Mouse (Mus musculus) testis, adult 10 weeks (tissue): ENCODE measurements around the gene Ddah2. TPM values are rescaled to one million over a fixed set of nuclear protein-coding genes. Genes with fewer than 3 reads are reported as not detected.

Experiments used
- polyA plus RNA-seq: library from polyadenylated mRNA; stranded (reverse); fragments of 350-450 nt; fragmentation: Illumina TruSeq; extraction: RNeasy Lipid Tissue Mini Kit (QIAGEN cat#74804); gene quantifications from one replicate; pipeline ENCODE4 v1.2.3, GENCODE M21; 2014; ENCODE audit warnings: low read depth, low replicate concordance

Gene Ddah2
- polyA plus RNA-seq = 0.56 TPM

GRCm38 (mm10) chr17:35058911-35059892 lies at the start of gene Ddah2:
TSS of gene Ddah2 (plus strand) at chr17:35059035.

GRCm38 (mm10) chr17:35016376-35016775 lies 42.5 kb upstream of the Ddah2 start, which contains the start of gene Vwa7:
TSS of gene Vwa7 (plus strand) at chr17:35016579.

GRCm38 (mm10) chr17:35027277-35028068 lies 31.4 kb upstream of the Ddah2 start, which contains the start of gene Sapcd1:
TSS of gene Sapcd1 (minus strand) at chr17:35028016.

DNA sequence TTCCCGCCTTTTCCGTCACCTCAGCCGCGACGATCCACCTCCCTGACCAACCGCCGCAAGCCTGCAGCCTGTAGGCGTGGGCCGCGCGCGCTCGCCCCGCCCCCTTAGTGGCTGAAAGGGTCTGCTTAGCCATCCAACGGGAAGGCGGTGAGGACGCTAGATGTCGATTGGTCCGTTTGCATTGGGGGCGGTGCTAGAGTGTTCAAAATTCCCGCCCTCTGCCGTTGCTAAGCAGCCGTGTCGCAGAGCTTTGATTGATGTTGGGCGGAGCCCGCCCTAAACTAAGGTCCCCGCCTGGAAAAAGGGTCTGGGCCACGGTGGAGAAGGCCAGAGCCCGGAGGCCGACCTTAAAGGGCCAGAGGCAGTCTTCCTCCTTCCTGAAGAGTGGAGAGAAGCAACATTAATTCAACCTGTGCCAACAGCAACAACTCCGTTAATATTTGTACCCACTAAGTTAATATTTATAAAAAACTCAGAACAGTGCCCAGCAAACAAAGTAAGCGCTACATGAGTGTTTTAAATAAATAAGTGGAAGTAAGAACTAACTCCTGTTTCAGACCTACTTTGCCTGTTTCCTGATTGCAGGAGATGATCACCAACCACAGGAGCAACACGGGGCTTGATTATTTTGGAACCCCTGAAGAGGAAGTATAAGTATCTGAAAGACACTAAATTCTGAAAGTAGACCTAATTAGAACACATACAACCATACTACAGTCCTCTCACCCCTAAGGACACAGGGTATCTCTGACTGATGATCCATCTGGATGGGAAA lies 12.0 kb upstream of the Ddah2 start, which contains the start of gene Msh5:
Msh5 (minus strand) TSS at position 65 of the 775 bp plus-strand sequence.

GRCm38 (mm10) chr17:35049561-35050016 lies 9.2 kb upstream of the Ddah2 start, which contains the start of gene Clic1:
TSS of gene Clic1 (plus strand) at chr17:35049966.

GRCm38 (mm10) chr17:35064951-35065947 lies 6.4 kb downstream of the Ddah2 start, which contains the start of gene Ly6g6c:
TSS of gene Ly6g6c (plus strand) at chr17:35065388.

GRCm38 (mm10) chr17:35066084-35066483 lies 7.2 kb downstream of the Ddah2 start, which contains the start of gene Mpig6b:
TSS of gene Mpig6b (minus strand) at chr17:35066184.

DNA sequence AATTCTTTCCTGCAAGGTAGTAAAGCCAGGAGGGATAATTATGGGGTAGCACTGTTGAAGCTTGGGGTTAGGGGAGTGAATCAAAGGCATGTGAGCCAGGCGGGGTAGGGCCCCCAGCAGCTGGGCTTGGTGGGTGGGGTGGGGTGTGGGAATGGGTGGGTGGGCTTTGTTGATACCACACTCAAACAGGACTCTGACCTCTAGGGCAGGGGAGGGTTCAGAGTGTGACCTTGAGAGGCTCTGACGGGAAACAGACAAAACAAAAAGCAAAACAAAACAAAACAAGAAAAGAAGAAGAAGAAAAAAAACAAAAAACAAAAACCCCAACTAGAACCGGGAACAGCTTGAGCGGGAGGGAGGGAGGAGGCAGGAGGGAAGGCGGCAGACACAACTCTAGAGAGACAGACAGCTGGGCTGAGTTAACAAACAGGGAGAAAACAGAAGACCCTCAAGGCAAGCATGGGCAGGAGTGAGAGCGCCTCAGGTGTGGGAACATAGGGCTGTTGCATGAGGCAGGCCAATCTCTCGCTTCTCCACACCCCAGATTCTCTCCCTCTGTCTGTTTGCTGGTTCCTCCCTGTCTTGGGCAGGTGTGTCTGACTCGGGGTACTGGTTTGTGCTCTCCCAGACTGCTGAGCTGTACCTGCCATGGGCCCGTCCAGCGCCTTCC lies 17.8 kb downstream of the Ddah2 start, which contains the start of gene Ly6g6e:
Ly6g6e (plus strand) TSS at position 396 of the 670 bp plus-strand sequence.

GRCm38 (mm10) chr17:35077786-35078233 lies 19.0 kb downstream of the Ddah2 start, which contains the start of gene Ly6g6d:
TSS of gene Ly6g6d (minus strand) at chr17:35078065.

DNA sequence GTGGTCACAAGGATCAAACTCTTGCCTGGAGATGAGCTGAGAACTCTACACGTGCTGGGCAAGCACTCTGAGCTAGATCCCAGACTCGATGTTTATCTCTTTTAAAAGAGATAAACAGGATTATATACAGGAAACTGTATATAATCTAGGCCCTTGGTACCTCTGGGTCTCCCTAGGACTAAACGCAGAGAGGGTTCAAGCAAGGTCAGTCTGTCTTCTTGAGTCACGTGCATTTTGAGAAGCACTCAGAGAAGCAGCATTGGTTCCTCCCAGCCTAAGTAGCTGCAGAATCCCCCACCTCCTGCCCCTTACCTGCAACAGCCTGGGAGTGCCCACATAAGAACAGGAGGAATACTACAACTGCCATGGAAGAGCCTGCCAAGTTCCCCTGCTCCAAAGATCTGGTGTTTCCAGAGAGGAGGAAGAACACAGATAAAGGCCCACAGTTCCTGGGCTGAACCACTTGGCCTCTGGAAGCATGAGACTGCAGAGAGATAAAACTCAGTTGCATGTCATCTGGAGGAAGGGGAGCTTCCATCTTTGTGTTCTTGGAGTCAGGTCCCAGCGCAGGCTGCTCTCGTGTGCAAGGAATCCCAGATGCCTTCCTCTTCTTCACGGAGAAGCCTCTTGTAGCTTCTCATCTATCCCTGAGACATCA lies 26.5 kb downstream of the Ddah2 start, which contains the start of gene Ly6g6f:
Ly6g6f (minus strand) TSS at position 403 of the 658 bp plus-strand sequence.

DNA sequence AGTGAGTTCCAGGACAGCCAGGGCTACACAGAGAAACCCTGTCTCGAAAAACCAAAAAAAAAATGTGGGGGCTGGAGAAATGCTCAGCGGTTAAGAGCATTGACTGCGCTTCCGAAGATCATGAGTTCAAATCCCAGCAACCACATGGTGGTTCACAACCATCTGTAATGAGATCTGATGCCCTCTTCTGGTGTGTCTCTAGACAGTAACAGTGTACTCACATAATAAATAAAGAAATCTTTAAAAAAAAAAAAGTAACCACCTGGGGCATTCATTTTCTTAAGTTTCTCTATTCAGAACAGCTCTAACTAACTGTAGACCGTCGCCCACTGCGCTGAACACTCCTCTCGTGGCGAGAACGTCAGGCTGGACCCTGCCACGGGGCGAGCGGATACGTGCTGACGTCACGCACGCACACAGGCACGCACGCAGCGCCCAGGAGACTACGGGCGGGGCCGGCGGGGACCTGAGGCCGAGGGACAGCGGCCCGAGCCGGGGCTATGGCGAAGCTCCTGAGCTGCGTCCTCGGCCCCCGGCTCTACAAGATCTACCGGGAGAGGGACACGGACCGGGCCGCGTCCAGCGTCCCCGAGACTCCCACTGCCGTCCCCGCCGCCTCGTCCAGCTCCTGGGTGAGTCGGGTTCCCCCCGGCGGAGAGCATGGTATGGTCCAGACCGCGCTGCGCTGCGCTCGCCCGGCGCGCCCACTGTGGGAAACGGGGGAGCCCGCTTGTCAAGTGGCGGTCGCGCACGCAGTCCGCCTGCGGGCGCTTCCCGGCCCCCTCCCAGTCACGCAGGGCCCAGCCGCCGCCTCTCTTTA lies 30.2 kb downstream of the Ddah2 start, which contains the start of gene Abhd16a:
Abhd16a (plus strand) TSS at position 439 of the 820 bp plus-strand sequence.

GRCm38 (mm10) chr17:35108097-35108496 lies 49.3 kb downstream of the Ddah2 start, which contains the start of gene Ly6g5c:
TSS of gene Ly6g5c (plus strand) at chr17:35108279.

Other genes with a start within 250 kb of the Ddah2 start
- gene Stk19, start 222.1 kb upstream of the Ddah2 start, polyA plus RNA-seq = 8.2 TPM
- gene Dxo, start 222.0 kb upstream of the Ddah2 start, polyA plus RNA-seq = 5.8 TPM
- gene Skiv2l, start 208.8 kb upstream of the Ddah2 start, polyA plus RNA-seq = 7.9 TPM
- 10.0 TPM for gene Nelfe, start 208.6 kb upstream of the Ddah2 start, polyA plus RNA-seq
- 0.43 TPM for gene Cfb, start 196.5 kb upstream of the Ddah2 start, polyA plus RNA-seq
- 0.18 TPM for gene Zbtb12, start 179.6 kb upstream of the Ddah2 start, polyA plus RNA-seq
- 0.08 TPM for gene Gm20547, start 177.0 kb upstream of the Ddah2 start, polyA plus RNA-seq
- 6.5 TPM for gene C2, start 160.8 kb upstream of the Ddah2 start, polyA plus RNA-seq
- 25.4 TPM for gene Ehmt2, start 160.6 kb upstream of the Ddah2 start, polyA plus RNA-seq
- gene Slc44a4, start 144.6 kb upstream of the Ddah2 start, polyA plus RNA-seq = not detected
- gene Neu1, start 127.8 kb upstream of the Ddah2 start, polyA plus RNA-seq = 0.41 TPM
- 0.56 TPM for gene Hspa1b, start 99.8 kb upstream of the Ddah2 start, polyA plus RNA-seq
- not detected for gene Gm20481, start 89.1 kb upstream of the Ddah2 start, polyA plus RNA-seq
- 0.57 TPM for gene Hspa1a, start 86.9 kb upstream of the Ddah2 start, polyA plus RNA-seq
- 215 TPM for gene Hspa1l, start 86.3 kb upstream of the Ddah2 start, polyA plus RNA-seq
- 115 TPM for gene Lsm2, start 77.2 kb upstream of the Ddah2 start, polyA plus RNA-seq
- gene Vars, start 58.0 kb upstream of the Ddah2 start, polyA plus RNA-seq = 53.6 TPM
- 0.15 TPM for gene Vwa7, start 42.5 kb upstream of the Ddah2 start, polyA plus RNA-seq
- gene Sapcd1, start 31.0 kb upstream of the Ddah2 start, polyA plus RNA-seq = not detected
- 8.7 TPM for gene Msh5, start 12.3 kb upstream of the Ddah2 start, polyA plus RNA-seq
- 10.5 TPM for gene Clic1, start 9.1 kb upstream of the Ddah2 start, polyA plus RNA-seq
- 19.3 TPM for gene Ly6g6c, start 6.4 kb downstream of the Ddah2 start, polyA plus RNA-seq
- 1.5 TPM for gene Mpig6b, start 7.1 kb downstream of the Ddah2 start, polyA plus RNA-seq
- gene Ly6g6e, start 17.9 kb downstream of the Ddah2 start, polyA plus RNA-seq = not detected
- not detected for gene Ly6g6d, start 19.0 kb downstream of the Ddah2 start, polyA plus RNA-seq
- gene Ly6g6f, start 26.6 kb downstream of the Ddah2 start, polyA plus RNA-seq = not detected
- gene Abhd16a, start 30.2 kb downstream of the Ddah2 start, polyA plus RNA-seq = 8.2 TPM
- gene Ly6g5c, start 49.2 kb downstream of the Ddah2 start, polyA plus RNA-seq = not detected
- not detected for gene Ly6g5b, start 56.4 kb downstream of the Ddah2 start, polyA plus RNA-seq
- gene Gpank1, start 62.4 kb downstream of the Ddah2 start, polyA plus RNA-seq = 8.7 TPM
- 948 TPM for gene Csnk2b, start 63.0 kb downstream of the Ddah2 start, polyA plus RNA-seq
- gene D17H6S53E, start 67.3 kb downstream of the Ddah2 start, polyA plus RNA-seq = 0.28 TPM
- gene Apom, start 73.0 kb downstream of the Ddah2 start, polyA plus RNA-seq = not detected
- 44.2 TPM for gene Bag6, start 76.1 kb downstream of the Ddah2 start, polyA plus RNA-seq
- gene Prrc2a, start 105.9 kb downstream of the Ddah2 start, polyA plus RNA-seq = 14.1 TPM
- gene Aif1, start 117.0 kb downstream of the Ddah2 start, polyA plus RNA-seq = 379 TPM
- not detected for gene Lst1, start 129.4 kb downstream of the Ddah2 start, polyA plus RNA-seq
- gene Ltb, start 135.4 kb downstream of the Ddah2 start, polyA plus RNA-seq = not detected
- gene Tnf, start 143.0 kb downstream of the Ddah2 start, polyA plus RNA-seq = not detected
- gene Lta, start 146.3 kb downstream of the Ddah2 start, polyA plus RNA-seq = not detected
- gene Gm16181, start 161.8 kb downstream of the Ddah2 start, polyA plus RNA-seq = not detected
- gene Atp6v1g2, start 174.6 kb downstream of the Ddah2 start, polyA plus RNA-seq = 10.2 TPM
- 0.56 TPM for gene Nfkbil1, start 176.8 kb downstream of the Ddah2 start, polyA plus RNA-seq
- 7.1 TPM for gene Ddx39b, start 182.7 kb downstream of the Ddah2 start, polyA plus RNA-seq
- gene H2-D1, start 203.7 kb downstream of the Ddah2 start, polyA plus RNA-seq = 2.8 TPM